ENCODE assay signal across 9 mouse cellular contexts in genomic region chr8:70844523-70844922, GRCm38 (mm10). TPM values are rescaled to one million over a fixed set of nuclear protein-coding genes. Genes with fewer than 3 reads are reported as not detected.
A peak's percentile ranks its signal among the peaks of the same experiment; 100 is the strongest.
DNase-seq lines count a peak whose midpoint lies in the region.
"Had no signal": no experiment of that assay in that cellular context is flagged by ENCODE, and none has a peak within 500 bp of the region (broad histone marks: within the 10 kb centered on the region; RNA-seq: fewer than 3 reads in every experiment).

No protein-coding gene starts in this region.

- peak overlapping the region; percentile 81; the same call in 1 of the 2 replicates for H3K27ac ChIP-seq in heart, embryonic 10.5 days

- H3K36me3 ChIP-seq in heart, embryonic 10.5 days, result no peaks in the 10 kb centered on the region

- H3K4me1 ChIP-seq in heart, embryonic 10.5 days, result peaks cover 31% of the 10 kb centered on the region

- 1% methylated on average over 6 of the region's 6 CpGs for whole genome bisulfite sequencing in heart, embryonic 10.5 days

- H3K9me3 ChIP-seq in heart, embryonic 10.5 days, result no peaks in the 10 kb centered on the region

- peaks cover 69% of the 10 kb centered on the region for H3K27me3 ChIP-seq in heart, embryonic 10.5 days (ENCODE audit: insufficient read depth, poor library complexity, severe bottlenecking)

- H3K4me3 ChIP-seq in heart, embryonic 10.5 days, result no peak overlapping the region

- DNase-seq in CD8-positive naive resting alpha-beta T cell, adult 2 months (ENCODE audit: low read depth in 2 of 2, low spot score in 2 of 2), result peak; percentile 92 to 94
- peak; percentile 91 to 96 for DNase-seq in adrenal gland, adult 18-20 months (ENCODE audit: low spot score in 2 of 2)
- DNase-seq in embryo, embryonic 9.5 days (ENCODE audit: extremely low spot score), result peak; percentile 91
- peak; percentile 95 for DNase-seq in heart, embryonic 10.5 days (ENCODE audit: low spot score)
- DNase-seq in layer of hippocampus, postnatal 36 days, result peak; percentile 82 to 83
- peak; percentile 86 to 93 for DNase-seq in lung, postnatal 4 days
- DNase-seq in retina, postnatal 1 day, result peak; percentile 88
- peak; percentile 97 for DNase-seq in thymus, postnatal 4 days

RNA-seq across cellular contexts. Expression of gene Arrdc2, which starts 5.0 kb away (rescaled TPM):
- 1 to 10 TPM; 8.3 to 8.7 TPM for total RNA-seq in adrenal gland, adult 18-20 months (2021)
- 3.7 and 3.8 TPM in 2 replicates for polyA plus RNA-seq in heart, embryonic 10.5 days (2016; fragmentation: Nextera tagmentation; extraction: Ambion mirVana)
- total RNA-seq in layer of hippocampus, postnatal 36 days (2021), result 10 to 100 TPM; 18.5 to 25.6 TPM

RNA-seq across cellular contexts. Expression of gene Kcnn1, which starts 18.5 kb away (rescaled TPM):
- total RNA-seq in adrenal gland, adult 18-20 months (2021), result 1 to 10 TPM; 2.2 to 2.8 TPM
- polyA plus RNA-seq in heart, embryonic 10.5 days (2016; fragmentation: Nextera tagmentation; extraction: Ambion mirVana), result 1.1 and 1.6 TPM in 2 replicates
- total RNA-seq in layer of hippocampus, postnatal 36 days (2021), result 10 to 100 TPM; 16.9 to 17.7 TPM

RNA-seq across cellular contexts. Expression of gene Ccdc124, which starts 29.2 kb away (rescaled TPM):
- 10 to 100 TPM; 58.9 to 59.3 TPM for total RNA-seq in adrenal gland, adult 18-20 months (2021)
- polyA plus RNA-seq in heart, embryonic 10.5 days (2016; fragmentation: Nextera tagmentation; extraction: Ambion mirVana), result 120 and 143 TPM in 2 replicates
- 10 to 100 TPM; 83.4 to 95.4 TPM for total RNA-seq in layer of hippocampus, postnatal 36 days (2021)

RNA-seq across cellular contexts. Expression of gene Il12rb1, which starts 36.3 kb away (rescaled TPM):
- under 1 TPM; 0.66 to 0.77 TPM for total RNA-seq in adrenal gland, adult 18-20 months (2021)
- 0.12 TPM in 1 of 2 replicates, not detected in the other for polyA plus RNA-seq in heart, embryonic 10.5 days (2016; fragmentation: Nextera tagmentation; extraction: Ambion mirVana)
- total RNA-seq in layer of hippocampus, postnatal 36 days (2021), result under 1 TPM; 0.56 to 0.87 TPM
- polyA plus RNA-seq: heart, embryonic 14.5 days had no signal

RNA-seq across cellular contexts. Expression of gene Mast3, which starts 39.7 kb away (rescaled TPM):
- 10 to 100 TPM; 15.6 to 16.7 TPM for total RNA-seq in adrenal gland, adult 18-20 months (2021)
- 7.9 and 9.3 TPM in 2 replicates for polyA plus RNA-seq in heart, embryonic 10.5 days (2016; fragmentation: Nextera tagmentation; extraction: Ambion mirVana)
- 100 to 1,000 TPM; 452 to 459 TPM for total RNA-seq in layer of hippocampus, postnatal 36 days (2021)

Comparison
In these comparisons a context has a peak if more than half of its experiments do, and no peak if none do; other contexts are left out.
1. RNA of gene Kcnn1, which starts 18.5 kb away (total RNA-seq): 16.9 to 17.7 TPM in layer of hippocampus, postnatal 36 days; 2.2 to 2.8 TPM in adrenal gland, adult 18-20 months; every median in the first group is over 4 times any median in the second.
2. Peak in every context shown above with its lines, with median percentiles within 50 percentile points of each other: DNase-seq.